Mouse (Mus musculus) mouse embryonic stem cell (cell line): ENCODE data around the gene Limk2.

Source experiments
- in situ Hi-C, 2 experiments: fragments of 300-500 bp; cut with MboI; formaldehyde crosslinking; loops; 1 replicate in 1 of 2; 3 replicates in 1 of 2; pipeline ENCODE4 v1.14.3; 2019 to 2020; ENCODE audit warnings: low sequenced_read_pairs in 2 of 2, low pct_unique_long_range_greater_than_20kb in 1 of 2, mixed read lengths in 1 of 2; ENCODE audit not compliant: unreplicated experiment in 1 of 2

The Limk2 gene

GRCm38 (mm10) chr11:3341476-3341875 is 67.5 kb downstream of the Limk2 start:
- in situ Hi-C loops, result no loop called here

GRCm38 (mm10) chr11:3337961-3338360 is 71.0 kb downstream of the Limk2 start:
- in situ Hi-C loops, result no loop called here

- in situ Hi-C loops, result no loop called here
Observed at GRCm38 (mm10) chr11:3337173-3337955, 71.6 kb downstream of the Limk2 start.

- in situ Hi-C loops, result no loop called here
Observed at GRCm38 (mm10) chr11:3336602-3337001, 72.4 kb downstream of the Limk2 start.

GRCm38 (mm10) chr11:3335651-3336216 is 73.3 kb downstream of the Limk2 start:
- in situ Hi-C loops, result no loop called here

GRCm38 (mm10) chr11:3334711-3335316 is 74.2 kb downstream of the Limk2 start:
- in situ Hi-C loops, result no loop called here

- in situ Hi-C loops, result no loop called here
Observed at GRCm38 (mm10) chr11:3334141-3334710, 74.8 kb downstream of the Limk2 start.

GRCm38 (mm10) chr11:3333111-3333695 is 75.8 kb downstream of the Limk2 start:
- in situ Hi-C loops, result no loop called here

- in situ Hi-C loops, result no loop called here
Observed at GRCm38 (mm10) chr11:3331756-3332642, 77.0 kb downstream of the Limk2 start.

GRCm38 (mm10) chr11:3330991-3331750 is 77.8 kb downstream of the Limk2 start:
- in situ Hi-C loops, result no loop called here

GRCm38 (mm10) chr11:3330566-3330965 is 78.4 kb downstream of the Limk2 start:
- in situ Hi-C loops, result no loop called here

- in situ Hi-C loops, result no loop called here
Observed at GRCm38 (mm10) chr11:3329891-3330451, 79.0 kb downstream of the Limk2 start, which contains the start of gene Pik3ip1. Gene Pik3ip1 (plus strand): TSS chr11:3330401.

- in situ Hi-C loops, result no loop called here
Observed at GRCm38 (mm10) chr11:3328806-3329775, 79.9 kb downstream of the Limk2 start.

GRCm38 (mm10) chr11:3328271-3328670 is 80.7 kb downstream of the Limk2 start:
- in situ Hi-C loops, result no loop called here

GRCm38 (mm10) chr11:3318286-3318685 is 90.7 kb downstream of the Limk2 start:
- in situ Hi-C loops, result no loop called here

- in situ Hi-C loops, result no loop called here
Observed at GRCm38 (mm10) chr11:3314148-3314547, 94.8 kb downstream of the Limk2 start.
